In genomic region chr2:120630246-120630645, GRCm38 (mm10) we compare ENCODE assay signal across 12 mouse cellular contexts. TPM values are rescaled to one million over a fixed set of nuclear protein-coding genes. Genes with fewer than 3 reads are reported as not detected.
A peak's percentile ranks its signal among the peaks of the same experiment; 100 is the strongest.
DNase-seq lines count a peak whose midpoint lies in the region; ATAC-seq and TF ChIP-seq lines count a peak whose summit lies in the region.
"Had no signal": no experiment of that assay in that cellular context is flagged by ENCODE, and none has a peak within 500 bp of the region (broad histone marks: within the 10 kb centered on the region; RNA-seq: fewer than 3 reads in every experiment).

No protein-coding gene starts in this region.

- no peak for TF ChIP-seq CTCF in lung, postnatal 0 days (IDR thresholded peaks at IDR 0.05)
- no peak for TF ChIP-seq CTCF in stomach, postnatal 0 days (IDR thresholded peaks at IDR 0.05; ENCODE audit: low read depth)

- no peak for DNase-seq in hindbrain, embryonic 10.5 days (ENCODE audit: low spot score)
- DNase-seq in lung, postnatal 0 days (ENCODE audit: low spot score), result peak; percentile 4
- DNase-seq in lung, postnatal 14 days, result no peak
- DNase-seq in stomach, postnatal 0 days (ENCODE audit: low spot score), result no peak
- DNase-seq in ovary, postnatal 14 days (ENCODE audit: low spot score), result no peak
- DNase-seq: retina, postnatal 1 day; thymus, adult 18-20 months had no signal

- ATAC-seq in hindbrain, embryonic 13.5 days (ENCODE audit: low FRiP score), result no peak
- no peak for ATAC-seq in lung, postnatal 0 days
- ATAC-seq in intestine, embryonic 15.5 days, result no peak
- no peak for ATAC-seq in stomach, postnatal 0 days (ENCODE audit: low FRiP score, low TSS enrichment)
- ATAC-seq in megakaryocyte progenitor cell, adult 5-6 weeks (replicated peaks; ENCODE audit: poor library complexity), result no peak
- ATAC-seq: CD4-positive, CD25-positive, alpha-beta regulatory T cell, adult 4 months had no signal

- H3K4me2 ChIP-seq in hindbrain, embryonic 13.5 days, result peak overlapping the region; percentile 67; the same call in 1 of the 2 replicates
- H3K4me2 ChIP-seq in lung, postnatal 0 days (replicated peaks; ENCODE audit: low read depth, low read length), result peak overlapping the region; percentile 55
- peak overlapping the region; percentile 82 for H3K4me2 ChIP-seq in intestine, embryonic 15.5 days (replicated peaks)
- H3K4me2 ChIP-seq in stomach, postnatal 0 days (replicated peaks; ENCODE audit: low read depth), result peak overlapping the region; percentile 66

- 80% methylated on average over 2 of the region's 2 CpGs for WGBS in hindbrain, embryonic 13.5 days
- WGBS in hindbrain, embryonic 10.5 days, result 85% methylated on average over 2 of the region's 2 CpGs
- 65% methylated on average over 2 of the region's 2 CpGs for WGBS in lung, postnatal 0 days
- 84% methylated on average over 2 of the region's 2 CpGs for WGBS in intestine, embryonic 15.5 days
- 50% methylated on average over 2 of the region's 2 CpGs for WGBS in stomach, postnatal 0 days

- H3K4me1 ChIP-seq in hindbrain, embryonic 13.5 days (replicated peaks), result peaks cover 16% of the 10 kb centered on the region
- peaks cover 11% of the 10 kb centered on the region for H3K4me1 ChIP-seq in hindbrain, embryonic 10.5 days (replicated peaks)
- peaks cover 5% of the 10 kb centered on the region; the same call in 1 of the 2 replicates for H3K4me1 ChIP-seq in lung, postnatal 0 days (ENCODE audit: insufficient read depth, low read depth, low read length)
- H3K4me1 ChIP-seq in intestine, embryonic 15.5 days (replicated peaks), result 0 out of 2 replicates have a peak, but pooled peaks cover 3% of the 10 kb centered on the region
- no peaks in the 10 kb centered on the region for H3K4me1 ChIP-seq in stomach, postnatal 0 days (replicated peaks; ENCODE audit: control insufficient read depth, insufficient read depth)
- H3K4me1 ChIP-seq: embryonic facial prominence, embryonic 12.5 days had no signal

- H3K9me3 ChIP-seq in hindbrain, embryonic 13.5 days, result no peaks in the 10 kb centered on the region
- no peaks in the 10 kb centered on the region for H3K9me3 ChIP-seq in hindbrain, embryonic 10.5 days
- H3K9me3 ChIP-seq in lung, postnatal 0 days (ENCODE audit: low read length), result no peaks in the 10 kb centered on the region
- no peaks in the 10 kb centered on the region for H3K9me3 ChIP-seq in intestine, embryonic 15.5 days
- H3K9me3 ChIP-seq in stomach, postnatal 0 days (ENCODE audit: control insufficient read depth, low read length), result no peaks in the 10 kb centered on the region
- H3K9me3 ChIP-seq: embryonic facial prominence, embryonic 12.5 days had no signal

- TF ChIP-seq EP300 in lung, postnatal 0 days (IDR thresholded peaks at IDR 0.05), result no peak
- TF ChIP-seq EP300 in stomach, postnatal 0 days (optimal IDR thresholded peaks at IDR 0.05), result no peak

- H3K27me3 ChIP-seq in hindbrain, embryonic 13.5 days, result no peaks in the 10 kb centered on the region
- no peaks in the 10 kb centered on the region for H3K27me3 ChIP-seq in hindbrain, embryonic 10.5 days (ENCODE audit: insufficient read depth, poor library complexity, severe bottlenecking)
- H3K27me3 ChIP-seq in lung, postnatal 0 days (replicated peaks; ENCODE audit: insufficient read depth, low read length), result no peaks in the 10 kb centered on the region
- no peaks in the 10 kb centered on the region for H3K27me3 ChIP-seq in intestine, embryonic 15.5 days (replicated peaks)
- H3K27me3 ChIP-seq in stomach, postnatal 0 days (ENCODE audit: control insufficient read depth, insufficient read depth, low read length), result no peaks in the 10 kb centered on the region
- H3K27me3 ChIP-seq: embryonic facial prominence, embryonic 12.5 days had no signal

- H3K9ac ChIP-seq in hindbrain, embryonic 13.5 days, result no peak overlapping the region
- no peak overlapping the region for H3K9ac ChIP-seq in lung, postnatal 0 days (replicated peaks; ENCODE audit: low read depth)
- no peak overlapping the region for H3K9ac ChIP-seq in intestine, embryonic 15.5 days
- no peak overlapping the region for H3K9ac ChIP-seq in stomach, postnatal 0 days (ENCODE audit: low read length)
- H3K9ac ChIP-seq: embryonic facial prominence, embryonic 12.5 days had no signal

- no peak overlapping the region for H3K27ac ChIP-seq in hindbrain, embryonic 13.5 days
- no peak overlapping the region for H3K27ac ChIP-seq in hindbrain, embryonic 10.5 days
- peak overlapping the region; percentile 68; the same call in 1 of the 2 replicates for H3K27ac ChIP-seq in lung, postnatal 0 days (ENCODE audit: low read length)
- H3K27ac ChIP-seq in intestine, embryonic 15.5 days, result no peak overlapping the region
- H3K27ac ChIP-seq in stomach, postnatal 0 days (replicated peaks), result no peak overlapping the region
- H3K27ac ChIP-seq: embryonic facial prominence, embryonic 12.5 days had no signal

- peaks cover 8% of the 10 kb centered on the region for H3K36me3 ChIP-seq in hindbrain, embryonic 13.5 days
- H3K36me3 ChIP-seq in hindbrain, embryonic 10.5 days, result peaks cover 23% of the 10 kb centered on the region
- peaks cover 7% of the 10 kb centered on the region; the same call in 1 of the 2 replicates for H3K36me3 ChIP-seq in lung, postnatal 0 days (ENCODE audit: insufficient read depth, low read length)
- H3K36me3 ChIP-seq in intestine, embryonic 15.5 days, result peaks cover 5% of the 10 kb centered on the region
- 0 out of 2 replicates have a peak, but pooled peaks cover 5% of the 10 kb centered on the region for H3K36me3 ChIP-seq in stomach, postnatal 0 days (ENCODE audit: control insufficient read depth, insufficient read depth, low read length)

- H3K4me3 ChIP-seq in hindbrain, embryonic 13.5 days, result no peak overlapping the region
- H3K4me3 ChIP-seq in hindbrain, embryonic 10.5 days, result no peak overlapping the region
- H3K4me3 ChIP-seq in lung, postnatal 0 days (ENCODE audit: low read depth, low read length), result peak overlapping the region; percentile 45
- H3K4me3 ChIP-seq in intestine, embryonic 15.5 days (replicated peaks), result no peak overlapping the region
- H3K4me3 ChIP-seq in stomach, postnatal 0 days (ENCODE audit: low read depth, low read length), result peak overlapping the region; percentile 56; the same call in 1 of the 2 replicates

RNA-seq across cellular contexts. Expression of gene Stard9, which starts 1.3 kb away (rescaled TPM):
- polyA plus RNA-seq in hindbrain, embryonic 13.5 days (2015; fragmentation: Nextera tagmentation; extraction: Ambion mirVana), result 5.0 TPM in 2 replicates
- 2.8 and 3.2 TPM in 2 replicates for polyA plus RNA-seq in hindbrain, embryonic 10.5 days (2016; fragmentation: Nextera tagmentation; extraction: Ambion mirVana)
- 15.4 and 17.8 TPM in 2 replicates for polyA plus RNA-seq in lung, postnatal 0 days (2015; fragmentation: Nextera tagmentation; extraction: Ambion mirVana)
- polyA plus RNA-seq in intestine, embryonic 15.5 days (2015; fragmentation: Nextera tagmentation; extraction: Ambion mirVana), result 2.9 and 3.3 TPM in 2 replicates
- 2.1 TPM in 2 replicates for polyA plus RNA-seq in stomach, postnatal 0 days (2015; fragmentation: Nextera tagmentation; extraction: Ambion mirVana)
- total RNA-seq in megakaryocyte progenitor cell, adult 5-6 weeks (2015), result 1.2 and 2.5 TPM in 2 replicates
- 1.3 TPM in 2 replicates for total RNA-seq in megakaryocyte progenitor cell, adult 5-6 weeks (2017)

RNA-seq across cellular contexts. Expression of gene Lrrc57, which starts 20.9 kb away (rescaled TPM):
- polyA plus RNA-seq in hindbrain, embryonic 13.5 days (2015; fragmentation: Nextera tagmentation; extraction: Ambion mirVana), result 34.1 and 36.1 TPM in 2 replicates
- polyA plus RNA-seq in hindbrain, embryonic 10.5 days (2016; fragmentation: Nextera tagmentation; extraction: Ambion mirVana), result 30.3 and 34.2 TPM in 2 replicates
- polyA plus RNA-seq in lung, postnatal 0 days (2015; fragmentation: Nextera tagmentation; extraction: Ambion mirVana), result 24.7 and 28.2 TPM in 2 replicates
- 20.3 and 20.5 TPM in 2 replicates for polyA plus RNA-seq in intestine, embryonic 15.5 days (2015; fragmentation: Nextera tagmentation; extraction: Ambion mirVana)
- 13.6 and 14.2 TPM in 2 replicates for polyA plus RNA-seq in stomach, postnatal 0 days (2015; fragmentation: Nextera tagmentation; extraction: Ambion mirVana)
- 21.4 and 25.6 TPM in 2 replicates for total RNA-seq in megakaryocyte progenitor cell, adult 5-6 weeks (2015)
- total RNA-seq in megakaryocyte progenitor cell, adult 5-6 weeks (2017), result 16.5 and 22.9 TPM in 2 replicates

RNA-seq across cellular contexts. Expression of gene Haus2, which starts 21.1 kb away (rescaled TPM):
- 29.3 and 31.8 TPM in 2 replicates for polyA plus RNA-seq in hindbrain, embryonic 13.5 days (2015; fragmentation: Nextera tagmentation; extraction: Ambion mirVana)
- 32.5 and 37.0 TPM in 2 replicates for polyA plus RNA-seq in hindbrain, embryonic 10.5 days (2016; fragmentation: Nextera tagmentation; extraction: Ambion mirVana)
- polyA plus RNA-seq in lung, postnatal 0 days (2015; fragmentation: Nextera tagmentation; extraction: Ambion mirVana), result 13.2 and 14.2 TPM in 2 replicates
- 21.3 and 22.3 TPM in 2 replicates for polyA plus RNA-seq in intestine, embryonic 15.5 days (2015; fragmentation: Nextera tagmentation; extraction: Ambion mirVana)
- 13.5 and 14.0 TPM in 2 replicates for polyA plus RNA-seq in stomach, postnatal 0 days (2015; fragmentation: Nextera tagmentation; extraction: Ambion mirVana)
- total RNA-seq in megakaryocyte progenitor cell, adult 5-6 weeks (2015), result 28.5 and 29.9 TPM in 2 replicates
- total RNA-seq in megakaryocyte progenitor cell, adult 5-6 weeks (2017), result 17.6 and 17.7 TPM in 2 replicates

Comparison
In these comparisons a context has a peak if more than half of its experiments do, and no peak if none do; other contexts are left out.
1. H3K4me3 ChIP-seq: peak in lung, postnatal 0 days (single experiment) and stomach, postnatal 0 days (single experiment); none in hindbrain, embryonic 13.5 days (single experiment), hindbrain, embryonic 10.5 days (single experiment) and intestine, embryonic 15.5 days (single experiment).
2. Peak in every context shown above with its lines, with median percentiles within 50 percentile points of each other: H3K4me2 ChIP-seq.